Mouse (Mus musculus) lung, adult 2 months (tissue): Measurements from ENCODE around the gene Fgf12.

Source experiments
- CTCF ChIP-seq: fragments of 200-500 bp; IDR thresholded peaks from 2 replicates; pipeline ENCODE4 v1.5.1; 2011; ENCODE audit warnings: mild to moderate bottlenecking, low read length, control low read depth; ENCODE audit not compliant: insufficient read depth
- POLR2A ChIP-seq: fragments of 200-500 bp; IDR thresholded peaks from 2 replicates; pipeline ENCODE4 v1.6.1; 2011; ENCODE audit warnings: low read depth, mild to moderate bottlenecking, control low read depth, low read length, borderline replicate concordance; ENCODE audit errors: extremely low read depth

DNA sequence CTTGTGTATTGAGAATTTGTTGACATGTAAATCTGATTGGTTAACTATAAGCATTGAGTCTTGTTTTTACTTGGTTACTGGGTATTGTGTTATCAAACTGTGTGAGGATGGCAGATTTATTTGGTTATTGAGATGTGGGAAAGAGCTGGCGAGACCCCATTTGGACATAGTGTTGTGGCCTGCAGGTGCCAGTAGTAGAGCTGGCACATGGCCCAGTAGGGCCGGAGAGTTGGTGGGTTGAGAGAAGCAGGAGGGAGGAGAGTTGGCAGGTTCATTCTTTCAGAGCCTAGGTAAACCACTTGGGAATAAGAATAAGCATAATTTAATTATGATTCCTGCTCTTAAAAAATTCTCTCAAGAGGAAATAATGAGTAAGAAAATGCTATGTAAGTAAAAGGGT is 625.9 kb downstream of the Fgf12 start:
- no peak for TF ChIP-seq POLR2A
- TF ChIP-seq CTCF: no peak
